In the genomic region with DNA sequence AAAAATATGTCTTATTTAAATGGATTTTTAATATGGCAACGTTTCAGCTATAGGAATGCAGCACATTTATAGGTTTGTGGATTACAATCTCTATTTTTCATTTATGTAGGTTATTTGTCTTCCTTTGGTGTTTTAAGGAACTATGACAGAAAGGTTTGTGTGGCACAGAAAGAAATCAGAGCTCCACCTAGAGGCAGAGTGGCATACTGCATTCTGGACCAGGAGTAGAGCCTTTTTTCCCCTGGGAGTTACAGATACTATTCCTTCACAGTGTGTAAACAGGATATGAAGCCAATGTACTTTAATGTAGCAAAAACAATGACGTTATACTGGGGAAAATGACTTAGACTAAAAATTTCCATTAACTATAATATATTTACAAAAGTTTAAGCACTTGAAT, we compare ENCODE assay signal across 8 mouse cellular contexts.
DNase-seq lines count a peak whose midpoint lies in the region; ATAC-seq and TF ChIP-seq lines count a peak whose summit lies in the region.

No protein-coding gene starts in this region.

- no peak overlapping the region for H3K9ac ChIP-seq in hindbrain, embryonic 13.5 days

- no peaks in the 10 kb centered on the region for H3K4me1 ChIP-seq in hindbrain, embryonic 10.5 days (replicated peaks)
- no peaks in the 10 kb centered on the region for H3K4me1 ChIP-seq in hindbrain, embryonic 13.5 days (replicated peaks)
- no peaks in the 10 kb centered on the region for H3K4me1 ChIP-seq in cortical plate, adult 2 months (ENCODE audit: control insufficient read depth, insufficient read depth, low read length)

- WGBS in hindbrain, embryonic 10.5 days, result 2% methylated on average over 2 of the region's 2 CpGs
- 11% methylated on average over 2 of the region's 2 CpGs for WGBS in hindbrain, embryonic 13.5 days

- no peak overlapping the region for H3K4me3 ChIP-seq in hindbrain, embryonic 10.5 days
- H3K4me3 ChIP-seq in hindbrain, embryonic 13.5 days, result no peak overlapping the region
- no peak overlapping the region for H3K4me3 ChIP-seq in cortical plate, adult 2 months (ENCODE audit: insufficient read depth, low read length)
- H3K4me3 ChIP-seq in layer of hippocampus, adult 2 months, result no peak overlapping the region

- no peaks in the 10 kb centered on the region for H3K36me3 ChIP-seq in hindbrain, embryonic 10.5 days
- no peaks in the 10 kb centered on the region for H3K36me3 ChIP-seq in hindbrain, embryonic 13.5 days

- peak; percentile 76 for TF ChIP-seq CTCF in cortical plate, adult 2 months (IDR thresholded peaks at IDR 0.05; ENCODE audit: extremely low read depth, insufficient read depth, low read length)
- TF ChIP-seq CTCF in layer of hippocampus, adult 2 months (conservative IDR thresholded peaks at IDR 0.05), result peak; percentile 98

- no peak overlapping the region for H3K4me2 ChIP-seq in hindbrain, embryonic 13.5 days

- DNase-seq in hindbrain, embryonic 10.5 days (ENCODE audit: low spot score), result peak; percentile 53
- DNase-seq in T-cell, adult 2 months (ENCODE audit: low spot score), result peak; percentile 36
- peak; percentile 82 for DNase-seq in heart, adult 8-10 months (ENCODE audit: low spot score)
- peak; percentile 54 to 74 for DNase-seq in layer of hippocampus, adult 2 months (ENCODE audit: low spot score in 2 of 2)
- peak; percentile 83 for DNase-seq in lung, postnatal 36 days
- DNase-seq in spleen, postnatal 4 days (ENCODE audit: low spot score in 2 of 2), result peak; percentile 53 to 76

- no peak for TF ChIP-seq POLR2A in cortical plate, adult 2 months (IDR thresholded peaks at IDR 0.05; ENCODE audit: extremely low read depth, insufficient read depth, low read length)

- no peak overlapping the region for H3K27ac ChIP-seq in hindbrain, embryonic 10.5 days
- H3K27ac ChIP-seq in hindbrain, embryonic 13.5 days, result no peak overlapping the region
- no peak overlapping the region for H3K27ac ChIP-seq in cortical plate, adult 2 months (ENCODE audit: insufficient read depth, low read length)
- no peak overlapping the region for H3K27ac ChIP-seq in layer of hippocampus, adult 2 months

- no peaks in the 10 kb centered on the region for H3K27me3 ChIP-seq in hindbrain, embryonic 10.5 days (ENCODE audit: insufficient read depth, poor library complexity, severe bottlenecking)
- no peaks in the 10 kb centered on the region for H3K27me3 ChIP-seq in hindbrain, embryonic 13.5 days

- H3K9me3 ChIP-seq in hindbrain, embryonic 10.5 days, result no peaks in the 10 kb centered on the region
- no peaks in the 10 kb centered on the region for H3K9me3 ChIP-seq in hindbrain, embryonic 13.5 days

- no peak for ATAC-seq in hindbrain, embryonic 13.5 days (ENCODE audit: low FRiP score)
